Mouse (Mus musculus) macrophage (primary cell): ENCODE measurements around the gene Golga1. TPM values are rescaled to one million over a fixed set of nuclear protein-coding genes. Genes with fewer than 3 reads are reported as not detected.

Source experiments
- H3K27ac ChIP-seq: fragments of 350-480 bp; formaldehyde crosslinking; 2 replicates; pipeline ENCODE4 v1.9.0; 2021
- H3K36me3 ChIP-seq: fragments of 350-480 bp; formaldehyde crosslinking; 2 replicates; pipeline ENCODE4 v1.9.0; 2021; ENCODE audit errors: inconsistent target
- H3K4me3 ChIP-seq: fragments of 350-480 bp; formaldehyde crosslinking; 2 replicates; pipeline ENCODE4 v1.9.0; 2021; ENCODE audit errors: inconsistent target
- H3K79me2 ChIP-seq: fragments of 350-480 bp; formaldehyde crosslinking; 2 replicates; pipeline ENCODE4 v1.9.0; 2021; ENCODE audit errors: inconsistent target
- WGBS: methylation state at CpG from one replicate; pipeline ENCODE4 v1.1.7; 2026; ENCODE audit warnings: inconsistent platforms; ENCODE audit not compliant: missing documents; 5-methylcytosine and 5-hydroxymethylcytosine counted together
- polyA plus RNA-seq: library from polyadenylated mRNA; stranded (reverse); fragments of 250-400 nt; gene quantifications from 3 replicates; pipeline ENCODE4 v1.2.4, GENCODE M21; 2018; ENCODE audit warnings: inconsistent platforms

The Golga1 gene
- polyA plus RNA-seq, 1 experiment from 2014 or later, result 12.3 TPM

- Histone ChIP-seq H3K36me3 (peaks cover 29% of the 10 kb centered on the region), H3K27ac (no peak overlapping the region), H3K79me2 (peaks cover 31% of the 10 kb centered on the region), H3K4me3 (no peak overlapping the region)
- 96% methylated on average over 4 of the region's 4 CpGs for WGBS
Observed at GRCm38 (mm10) chr2:39000587-39000919, 64.8 kb downstream of the Golga1 start.

GRCm38 (mm10) chr2:38999910-39000586, 65.3 kb downstream of the Golga1 start:
- Histone ChIP-seq H3K79me2 (peaks cover 27% of the 10 kb centered on the region), H3K4me3 (no peak overlapping the region), H3K27ac (no peak overlapping the region), H3K36me3 (peaks cover 29% of the 10 kb centered on the region)
- WGBS, result 80% methylated on average over 8 of the region's 8 CpGs

- H3K36me3 ChIP-seq, result peaks cover 29% of the 10 kb centered on the region
- no peak overlapping the region for H3K4me3 ChIP-seq
- no peak overlapping the region for H3K27ac ChIP-seq
- H3K79me2 ChIP-seq, result peaks cover 24% of the 10 kb centered on the region
- WGBS, result 77% methylated on average over 4 of the region's 4 CpGs
Observed at GRCm38 (mm10) chr2:38999381-38999780, 66.0 kb downstream of the Golga1 start.

GRCm38 (mm10) chr2:38997386-38998374, 67.7 kb downstream of the Golga1 start, which contains the start of gene Wdr38:
TSS of gene Wdr38 (plus strand) at chr2:38997476.
- Histone ChIP-seq H3K36me3 (peaks cover 24% of the 10 kb centered on the region), H3K4me3 (peak within 1 kb of the TSS; percentile 58), H3K27ac (peak within 1 kb of the TSS; percentile 73), H3K79me2 (peaks cover 7% of the 10 kb centered on the region)
- 12% methylated on average over 33 of the region's 33 CpGs for WGBS

- H3K27ac ChIP-seq, result no peak overlapping the region
- WGBS, result 80% methylated on average over 4 of the region's 4 CpGs
Observed at GRCm38 (mm10) chr2:38992452-38992851, 72.9 kb downstream of the Golga1 start.

GRCm38 (mm10) chr2:38992004-38992403, 73.3 kb downstream of the Golga1 start:
- Histone ChIP-seq H3K79me2 (no peaks in the 10 kb centered on the region), H3K4me3 (no peak overlapping the region), H3K27ac (no peak overlapping the region), H3K36me3 (no peaks in the 10 kb centered on the region)
- WGBS, result 90% methylated on average over 4 of the region's 4 CpGs

More at GRCm38 (mm10) chr2:38992452-38992851, 72.9 kb downstream of the Golga1 start:
- H3K36me3 ChIP-seq, result no peaks in the 10 kb centered on the region
- H3K4me3 ChIP-seq, result no peak overlapping the region
- no peaks in the 10 kb centered on the region for H3K79me2 ChIP-seq

- WGBS, result 94% methylated on average over 2 of the region's 2 CpGs
- Histone ChIP-seq H3K4me3 (no peak overlapping the region), H3K27ac (no peak overlapping the region), H3K79me2 (no peaks in the 10 kb centered on the region), H3K36me3 (no peaks in the 10 kb centered on the region)
Observed at GRCm38 (mm10) chr2:38988929-38989328, 76.4 kb downstream of the Golga1 start.

GRCm38 (mm10) chr2:38987803-38988510, 77.4 kb downstream of the Golga1 start:
- H3K36me3 ChIP-seq, result no peaks in the 10 kb centered on the region
- no peak overlapping the region for H3K4me3 ChIP-seq
- no peak overlapping the region for H3K27ac ChIP-seq
- H3K79me2 ChIP-seq, result no peaks in the 10 kb centered on the region
- WGBS, result 77% methylated on average over 6 of the region's 6 CpGs

GRCm38 (mm10) chr2:38987371-38987770, 78.0 kb downstream of the Golga1 start:
- no peak overlapping the region for H3K27ac ChIP-seq
- no peak overlapping the region for H3K4me3 ChIP-seq
- 57% methylated on average over 1 of the region's 1 CpGs for WGBS
- no peaks in the 10 kb centered on the region for H3K79me2 ChIP-seq
- H3K36me3 ChIP-seq, result no peaks in the 10 kb centered on the region

GRCm38 (mm10) chr2:38986580-38986979, 78.8 kb downstream of the Golga1 start:
- no peak overlapping the region for H3K27ac ChIP-seq
- H3K36me3 ChIP-seq, result no peaks in the 10 kb centered on the region
- WGBS, result 69% methylated on average over 3 of the region's 3 CpGs
- H3K79me2 ChIP-seq, result no peaks in the 10 kb centered on the region
- no peak overlapping the region for H3K4me3 ChIP-seq

- no peaks in the 10 kb centered on the region for H3K36me3 ChIP-seq
- no peak overlapping the region for H3K4me3 ChIP-seq
- WGBS, result 93% methylated on average over 2 of the region's 2 CpGs
- H3K27ac ChIP-seq, result no peak overlapping the region
- no peaks in the 10 kb centered on the region for H3K79me2 ChIP-seq
Observed at GRCm38 (mm10) chr2:38983456-38983855, 81.9 kb downstream of the Golga1 start.

- H3K79me2 ChIP-seq, result no peaks in the 10 kb centered on the region
- no peaks in the 10 kb centered on the region for H3K36me3 ChIP-seq
- H3K4me3 ChIP-seq, result no peak overlapping the region
- H3K27ac ChIP-seq, result no peak overlapping the region
- WGBS, result 92% methylated on average over 4 of the region's 4 CpGs
Observed at GRCm38 (mm10) chr2:38977837-38978236, 87.5 kb downstream of the Golga1 start.

- H3K36me3 ChIP-seq, result no peaks in the 10 kb centered on the region
- no peaks in the 10 kb centered on the region for H3K79me2 ChIP-seq
- no peak overlapping the region for H3K4me3 ChIP-seq
- H3K27ac ChIP-seq, result no peak overlapping the region
- WGBS, result 88% methylated on average over 17 of the region's 21 CpGs
Observed at GRCm38 (mm10) chr2:38975941-38976805, 89.2 kb downstream of the Golga1 start.

GRCm38 (mm10) chr2:38975181-38975580, 90.2 kb downstream of the Golga1 start:
- no peak overlapping the region for H3K27ac ChIP-seq
- 92% methylated on average over 2 of the region's 3 CpGs for WGBS
- no peaks in the 10 kb centered on the region for H3K36me3 ChIP-seq
- no peak overlapping the region for H3K4me3 ChIP-seq
- no peaks in the 10 kb centered on the region for H3K79me2 ChIP-seq
